Comparison of ENCODE assay signal across 16 mouse cellular contexts in genomic region chr1:51710831-51711230, GRCm38 (mm10).
"Had no signal": no experiment of that assay in that cellular context is flagged by ENCODE, and none has a peak within 500 bp of the region (broad histone marks: within the 10 kb centered on the region; RNA-seq: fewer than 3 reads in every experiment).

No protein-coding gene starts in this region.

- H3K4me3 ChIP-seq: left cerebral cortex, adult 2 months; limb, embryonic 10.5 days; midbrain, embryonic 10.5 days; neural tube, embryonic 13.5 days had no signal

- H3K27me3 ChIP-seq: neural tube, embryonic 13.5 days had no signal

- H3K4me1 ChIP-seq: midbrain, embryonic 10.5 days; neural tube, embryonic 13.5 days had no signal

- H3K36me3 ChIP-seq: limb, embryonic 10.5 days; midbrain, embryonic 10.5 days; neural tube, embryonic 13.5 days had no signal

- H3K9ac ChIP-seq: lung, embryonic 14.5 days; neural tube, embryonic 13.5 days had no signal

- H3K4me2 ChIP-seq: liver, embryonic 11.5 days; lung, embryonic 14.5 days; neural tube, embryonic 13.5 days had no signal

- H3K27ac ChIP-seq: left cerebral cortex, adult 2 months; limb, embryonic 10.5 days; midbrain, embryonic 10.5 days; neural tube, embryonic 13.5 days had no signal

- DNase-seq: kidney, postnatal 10 days; kidney, postnatal 4 days; lung, embryonic 14.5 days; lung, postnatal 10 days; lung, postnatal 4 days; retina, postnatal 1 day; right cerebral cortex, postnatal 4 days; spleen, adult 18-20 months; thymus, adult 2 months; thymus, postnatal 25 days had no signal

- ATAC-seq: midbrain, embryonic 16.5 days had no signal

- H3K9me3 ChIP-seq: limb, embryonic 10.5 days; midbrain, embryonic 10.5 days; neural tube, embryonic 13.5 days had no signal
